Mouse (Mus musculus): Measurements from ENCODE around the gene Tff2. TPM values are rescaled to one million over a fixed set of nuclear protein-coding genes. Genes with fewer than 3 reads are reported as not detected.
A peak's percentile ranks its signal among the peaks of the same experiment; 100 is the strongest.

Tff2 gene
- not detected for total RNA-seq (2022)

DNA sequence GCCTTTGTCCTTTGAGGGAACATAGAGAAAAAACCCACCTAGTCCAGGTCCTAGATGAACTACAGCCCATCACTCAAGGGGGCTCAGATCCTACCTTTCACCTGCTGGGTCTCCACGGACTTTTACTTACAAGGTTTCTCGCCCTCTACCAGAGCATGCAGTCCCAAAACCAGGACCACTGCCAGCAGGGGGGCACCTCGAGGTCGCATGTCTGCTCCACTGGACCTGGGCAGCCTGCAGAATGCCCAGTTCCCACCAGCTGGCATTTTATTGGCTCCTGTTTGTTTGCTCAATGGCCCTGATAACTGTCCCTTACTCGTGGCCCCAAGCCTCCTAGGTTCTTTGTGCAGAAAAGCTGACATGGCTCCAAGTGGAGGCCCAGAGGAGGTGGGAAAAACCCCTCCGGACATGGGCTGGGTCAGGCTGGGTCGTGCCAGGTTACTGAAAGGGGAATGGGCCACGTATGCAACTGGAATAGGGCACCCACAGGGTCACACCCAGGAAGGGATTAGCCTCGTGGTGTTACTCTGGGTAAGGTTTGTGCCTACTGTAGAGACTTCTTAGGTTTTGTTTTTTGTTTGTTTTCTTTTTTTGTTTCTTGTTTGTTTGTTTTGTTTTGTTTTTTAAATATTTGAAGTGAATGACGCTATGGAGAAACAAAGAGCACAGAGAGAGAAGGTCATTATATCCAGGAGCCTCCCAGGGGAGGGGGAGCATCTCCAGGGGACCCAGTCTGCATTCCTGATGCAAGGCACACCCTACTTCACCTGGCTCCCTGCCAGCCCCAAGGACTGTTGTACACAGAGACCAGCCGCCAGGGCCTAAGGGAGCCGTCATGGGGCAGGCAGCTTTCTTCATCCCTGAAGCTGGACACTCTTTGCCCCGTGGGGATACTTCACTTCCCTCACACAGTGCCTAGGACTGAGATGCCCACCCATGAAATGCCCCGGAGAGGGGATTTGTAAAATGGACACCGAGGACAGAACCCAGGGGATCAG lies at the start of gene Tff2:
TSS of gene Tff2 (minus strand) at position 243 of the 998 bp plus-strand sequence.
- DNase-seq (ENCODE audit: low spot score in 2 of 2) = no peak

DNA sequence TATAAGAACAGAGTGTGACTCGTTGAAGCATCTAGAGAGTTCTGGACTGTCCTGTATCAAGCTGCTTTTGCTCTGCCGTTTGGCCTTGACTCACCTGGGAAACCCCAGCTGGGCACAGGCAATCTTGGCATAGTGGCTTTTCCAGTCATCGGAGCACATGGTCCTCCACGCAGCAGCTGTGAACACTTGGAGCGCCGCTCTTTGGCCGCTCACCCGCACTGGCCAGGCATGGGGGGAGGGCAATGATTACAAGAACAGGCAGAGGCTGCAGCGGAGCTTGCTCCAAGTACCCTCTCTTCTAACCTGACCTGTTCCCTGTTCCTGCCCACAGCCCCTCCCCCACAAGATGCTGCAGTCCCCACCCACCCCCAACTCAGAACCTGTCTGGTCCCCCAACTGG lies 49.3 kb upstream of the Tff2 start:
- no peak for DNase-seq (ENCODE audit: low spot score in 2 of 2)

DNA sequence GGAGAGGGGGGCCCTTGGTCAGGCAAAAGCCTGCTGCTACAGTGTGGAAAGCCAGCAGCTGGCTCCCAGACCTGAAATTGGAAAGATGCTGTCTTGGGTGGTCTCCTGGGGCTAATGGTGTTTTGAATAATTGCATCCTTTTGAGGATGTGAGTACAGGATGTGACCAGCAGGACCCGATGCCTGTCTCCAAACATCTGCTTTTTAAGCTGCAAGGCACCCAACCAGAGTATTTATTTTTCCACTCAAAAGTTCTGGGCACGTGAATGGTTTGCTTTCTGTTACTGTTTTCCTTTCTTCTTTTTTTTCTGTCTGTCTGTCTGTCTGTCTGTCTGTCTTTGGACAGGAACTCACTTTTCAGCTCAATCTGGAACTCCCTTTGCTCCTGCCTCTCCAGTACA lies 48.6 kb upstream of the Tff2 start:
- no peak for DNase-seq (ENCODE audit: low spot score in 2 of 2)

GRCm38 (mm10) chr17:31191825-31192224 lies 47.7 kb upstream of the Tff2 start:
- no peak for DNase-seq (ENCODE audit: low spot score in 2 of 2)

GRCm38 (mm10) chr17:31187370-31187769 lies 43.3 kb upstream of the Tff2 start:
- peak; percentile 27 to 43 for DNase-seq (ENCODE audit: low spot score in 2 of 2)

- no peak for DNase-seq (ENCODE audit: low spot score in 2 of 2)
These were observed 40.3 kb upstream of the Tff2 start for GRCm38 (mm10) chr17:31184269-31184990.

DNA sequence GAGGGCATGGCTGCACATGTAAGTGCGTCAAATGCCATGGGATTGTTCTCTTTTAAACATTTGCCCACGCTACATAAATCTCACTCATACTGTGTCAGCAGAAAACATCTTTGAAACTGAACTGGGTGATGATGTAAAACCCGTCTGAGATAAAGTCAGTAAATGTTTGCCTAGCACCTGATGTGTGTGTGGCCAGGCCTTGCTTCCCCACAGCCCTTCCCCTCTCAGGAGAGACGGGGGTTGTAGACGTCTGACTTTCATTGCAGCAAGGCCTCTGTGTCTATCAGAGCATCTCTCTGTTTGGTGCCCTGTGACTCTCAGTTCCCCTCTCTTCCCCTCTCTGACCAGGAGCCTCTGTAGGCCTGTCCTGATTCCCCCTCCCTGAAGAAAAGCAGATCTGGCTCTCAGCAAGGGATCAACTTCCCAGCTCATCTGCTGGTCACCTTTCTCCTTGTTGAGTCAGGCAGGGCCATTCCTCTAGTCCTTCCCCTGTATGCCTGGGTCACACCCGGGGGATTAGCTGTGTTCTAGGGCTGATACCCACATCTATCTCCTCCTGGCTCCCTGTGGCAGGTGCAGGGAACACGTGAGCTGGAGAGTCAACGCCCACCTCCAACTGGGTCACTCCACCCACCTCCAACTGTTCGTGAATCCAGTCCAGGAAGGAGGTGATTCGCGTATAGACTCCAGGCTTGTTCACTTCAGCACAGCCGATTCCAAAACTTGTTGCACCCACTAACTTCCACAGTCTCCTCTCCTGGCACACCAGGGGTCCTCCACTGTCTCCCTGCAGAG lies 39.3 kb upstream of the Tff2 start:
- DNase-seq (ENCODE audit: low spot score in 2 of 2) = peak in 1 of 2 experiments; percentile 20

- DNase-seq (ENCODE audit: low spot score in 2 of 2) = no peak
These were observed 37.4 kb upstream of the Tff2 start for GRCm38 (mm10) chr17:31181490-31181889.

DNA sequence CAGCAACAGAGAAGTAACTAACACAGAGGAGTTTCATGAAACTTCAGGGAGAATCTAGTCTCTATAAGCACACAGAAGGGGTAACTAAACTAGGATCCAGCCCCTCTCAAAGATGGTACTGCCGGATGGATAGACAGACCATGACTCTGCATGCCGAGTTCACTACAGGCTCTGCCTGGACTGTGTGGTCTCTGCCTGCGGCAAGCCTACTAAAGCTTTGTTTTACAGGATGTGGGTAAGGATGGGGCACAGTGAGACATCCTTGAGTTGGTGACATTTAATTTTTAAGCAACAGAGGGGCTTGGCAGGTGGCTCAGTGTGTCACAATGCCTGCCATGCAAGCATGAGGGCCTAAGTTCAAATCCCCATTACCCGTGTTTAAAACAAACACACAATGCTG lies 32.2 kb upstream of the Tff2 start:
- no peak for DNase-seq (ENCODE audit: low spot score in 2 of 2)

DNA sequence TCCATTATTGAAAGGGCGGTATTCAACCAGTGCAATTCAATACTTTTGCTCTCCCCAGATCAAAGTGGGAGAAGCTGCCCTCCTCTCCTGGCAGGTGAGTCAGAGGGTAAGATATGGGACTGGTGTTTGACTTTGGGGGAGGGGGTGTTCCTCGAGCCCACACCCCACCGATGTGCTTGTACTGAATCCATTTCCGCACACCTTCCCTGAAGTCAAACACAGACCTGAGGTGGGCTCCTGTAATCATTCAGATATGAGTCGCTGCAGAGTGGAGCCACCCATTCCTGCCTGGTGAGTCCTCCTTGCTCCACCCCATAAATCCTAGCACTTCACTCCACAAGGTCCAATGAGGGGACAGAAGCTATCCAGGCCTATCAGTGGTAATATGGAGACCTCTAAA lies 25.7 kb upstream of the Tff2 start:
- no peak for DNase-seq (ENCODE audit: low spot score in 2 of 2)

GRCm38 (mm10) chr17:31165127-31165526 lies 21.0 kb upstream of the Tff2 start, which contains the start of gene Tff1:
Tff1 (minus strand) TSS chr17:31165277.
- DNase-seq (ENCODE audit: low spot score in 2 of 2) = no peak

DNA sequence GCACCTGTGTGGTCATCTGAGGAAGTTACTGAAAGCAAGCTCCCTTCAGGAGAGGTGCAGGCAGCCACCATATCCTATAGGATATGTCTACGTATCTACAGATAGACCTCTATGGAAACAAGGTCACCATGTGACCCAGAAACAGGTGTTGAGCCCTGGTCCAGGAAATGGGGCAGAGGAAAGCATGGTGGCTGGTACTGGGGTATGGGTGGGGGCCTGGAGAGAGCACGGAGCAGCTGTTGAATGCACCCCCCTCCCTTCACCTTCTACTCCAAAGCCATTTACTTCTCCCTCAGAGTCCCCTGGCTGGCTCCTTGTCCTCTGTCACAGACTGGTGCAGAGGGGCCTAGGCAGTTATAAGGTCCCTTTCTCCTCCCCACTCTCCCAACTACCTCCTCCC lies 19.7 kb upstream of the Tff2 start:
- no peak for DNase-seq (ENCODE audit: low spot score in 2 of 2)

- DNase-seq (ENCODE audit: low spot score in 2 of 2) = no peak
These were observed 18.5 kb upstream of the Tff2 start for GRCm38 (mm10) chr17:31162607-31163006.

GRCm38 (mm10) chr17:31160291-31160690 lies 16.2 kb upstream of the Tff2 start:
- no peak for DNase-seq (ENCODE audit: low spot score in 2 of 2)

GRCm38 (mm10) chr17:31157921-31158320 lies 13.8 kb upstream of the Tff2 start:
- no peak for DNase-seq (ENCODE audit: low spot score in 2 of 2)

DNA sequence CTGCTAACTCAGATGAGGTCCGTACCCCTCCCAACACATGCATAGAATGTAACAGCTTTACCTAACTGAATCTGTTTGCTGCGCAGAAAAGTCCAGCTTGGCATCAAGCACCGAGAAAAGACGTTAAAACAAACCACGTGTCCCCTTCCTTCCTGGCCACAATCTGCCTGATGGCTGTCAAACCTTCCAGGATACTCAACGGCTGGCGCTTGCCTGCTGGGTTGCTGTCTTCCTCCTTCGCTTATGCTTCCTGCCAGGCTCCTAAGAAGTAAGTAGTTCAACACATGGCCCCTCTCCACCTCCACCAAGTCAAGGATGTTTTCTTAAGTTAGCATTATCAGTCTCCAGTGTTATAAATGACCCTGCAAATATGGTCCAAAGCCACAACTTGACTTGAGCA lies 9.7 kb upstream of the Tff2 start:
- DNase-seq (ENCODE audit: low spot score in 2 of 2) = no peak

GRCm38 (mm10) chr17:31152966-31153499 lies 9.0 kb upstream of the Tff2 start:
- DNase-seq (ENCODE audit: low spot score in 2 of 2) = no peak

- DNase-seq (ENCODE audit: low spot score in 2 of 2) = no peak
These were observed 8.4 kb upstream of the Tff2 start for GRCm38 (mm10) chr17:31152512-31152911.

DNA sequence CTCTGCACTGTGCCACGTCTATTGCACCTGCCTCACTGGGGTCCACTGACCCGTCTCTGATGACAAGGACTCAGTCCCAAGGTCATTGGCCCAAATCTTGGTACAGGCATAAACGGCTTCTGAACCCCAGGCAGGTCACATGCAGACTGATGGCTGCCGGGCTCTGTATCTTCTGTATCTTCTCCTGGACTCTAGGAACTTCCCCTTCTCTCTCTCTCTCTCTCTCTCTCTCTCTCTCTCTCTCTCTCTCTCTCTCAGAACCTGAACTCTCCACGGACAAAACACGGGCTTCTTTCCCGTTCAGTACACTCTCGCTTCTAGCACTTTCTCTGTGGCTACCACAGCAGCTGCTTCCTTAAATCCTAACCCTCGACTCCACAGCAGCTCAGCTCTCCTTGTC lies 1.9 kb upstream of the Tff2 start:
- DNase-seq (ENCODE audit: low spot score in 2 of 2) = no peak

GRCm38 (mm10) chr17:31142116-31142515 lies 2.0 kb downstream of the Tff2 start:
- no peak for DNase-seq (ENCODE audit: low spot score in 2 of 2)

DNA sequence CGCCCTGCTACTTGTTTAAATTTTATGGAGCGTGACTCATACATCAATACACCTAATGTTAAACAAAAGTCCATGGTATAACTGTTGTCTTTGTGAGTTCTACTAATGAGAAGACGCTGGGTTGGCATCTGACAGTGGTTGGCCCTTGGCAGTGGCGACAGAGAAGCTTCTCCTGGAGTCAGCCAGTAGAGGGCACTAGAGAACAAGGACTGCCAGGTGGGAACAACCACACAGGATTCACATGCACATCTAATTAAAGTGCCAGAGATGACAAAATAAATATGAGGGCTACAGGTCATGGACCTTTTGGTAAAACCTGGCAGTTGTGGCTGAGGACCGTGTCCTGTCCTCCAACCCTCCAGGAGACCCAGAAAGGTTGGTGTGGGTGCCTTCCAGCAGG lies 5.7 kb downstream of the Tff2 start:
- no peak for DNase-seq (ENCODE audit: low spot score in 2 of 2)
